Mouse (Mus musculus): Measurements from ENCODE around the gene Adamts2.

- TF ChIP-seq CTCF (IDR thresholded peaks at IDR 0.05; ENCODE audit: low read depth) (no peak), EP300 (IDR thresholded peaks at IDR 0.05; ENCODE audit: low read depth) (no peak)
These were observed 76.8 kb downstream of the Adamts2 start for GRCm38 (mm10) chr11:50678650-50679049.
